Mouse (Mus musculus): ENCODE measurements around the gene Pot1b.

DNA sequence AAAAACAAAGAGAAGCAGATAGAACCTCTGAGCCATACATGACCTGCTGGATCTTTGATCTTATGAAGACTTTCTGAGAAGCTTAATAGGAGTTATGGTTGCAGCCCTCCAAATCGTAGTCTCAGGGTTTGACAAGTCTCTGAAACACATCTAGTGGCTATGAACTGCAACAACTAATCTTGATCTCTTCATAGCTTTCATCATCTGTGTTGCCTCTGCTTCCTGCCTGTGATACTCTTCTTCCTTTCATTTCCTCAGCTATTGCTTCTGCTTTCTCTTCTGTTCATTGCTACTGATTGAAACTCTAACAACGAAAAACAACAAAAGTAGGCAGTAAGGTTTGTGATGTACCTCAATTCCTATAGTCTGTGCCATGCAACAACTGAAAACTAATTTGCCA, 38.7 kb upstream of the Pot1b start:
- TF ChIP-seq CTCF (IDR thresholded peaks at IDR 0.05; ENCODE audit: insufficient read depth, low read length) (no peak), POLR2A (IDR thresholded peaks at IDR 0.05; ENCODE audit: borderline replicate concordance, extremely low read depth, low read depth, low read length) (no peak)
